9 mouse cellular contexts compared by ENCODE assay signal in genomic region chr5:136465770-136466406, GRCm38 (mm10).
A peak's percentile ranks its signal among the peaks of the same experiment; 100 is the strongest.
DNase-seq lines count a peak whose midpoint lies in the region; ATAC-seq and TF ChIP-seq lines count a peak whose summit lies in the region.
"Had no signal": no experiment of that assay in that cellular context is flagged by ENCODE, and none has a peak within 500 bp of the region (broad histone marks: within the 10 kb centered on the region; RNA-seq: fewer than 3 reads in every experiment).

No protein-coding gene starts in this region.

- H3K36me3 ChIP-seq in neural tube, embryonic 11.5 days (ENCODE audit: control insufficient read depth, insufficient read depth, low read length) = no peaks in the 10 kb centered on the region
- no peaks in the 10 kb centered on the region for H3K36me3 ChIP-seq in forebrain, postnatal 0 days (ENCODE audit: insufficient read depth)

- H3K27ac ChIP-seq in neural tube, embryonic 11.5 days (ENCODE audit: low read depth, low read length) = 0 out of 2 replicates have a peak overlapping the region, but pooled peaks have one; percentile 23
- H3K27ac ChIP-seq in forebrain, postnatal 0 days (ENCODE audit: low read depth, low read length) = no peak overlapping the region
- H3K27ac ChIP-seq: liver, embryonic 14.5 days had no signal

- H3K27me3 ChIP-seq in neural tube, embryonic 11.5 days (ENCODE audit: control insufficient read depth, insufficient read depth, low read length) = no peaks in the 10 kb centered on the region
- H3K27me3 ChIP-seq in forebrain, postnatal 0 days (ENCODE audit: insufficient read depth, low read length) = no peaks in the 10 kb centered on the region

- H3K4me1 ChIP-seq in neural tube, embryonic 11.5 days (ENCODE audit: control insufficient read depth, insufficient read depth, low read length) = peaks cover 35% of the 10 kb centered on the region
- 0 out of 2 replicates have a peak, but pooled peaks cover 4% of the 10 kb centered on the region for H3K4me1 ChIP-seq in forebrain, postnatal 0 days (ENCODE audit: insufficient read depth)

- H3K4me2 ChIP-seq in neural tube, embryonic 11.5 days (ENCODE audit: low read depth) = no peak overlapping the region
- no peak overlapping the region for H3K4me2 ChIP-seq in forebrain, postnatal 0 days (ENCODE audit: low read depth)

- no peak overlapping the region for H3K9ac ChIP-seq in neural tube, embryonic 11.5 days (ENCODE audit: low read length)
- no peak overlapping the region for H3K9ac ChIP-seq in forebrain, postnatal 0 days
- H3K9ac ChIP-seq: liver, embryonic 14.5 days had no signal

- ATAC-seq in neural tube, embryonic 11.5 days (ENCODE audit: insufficient read depth, low FRiP score, low TSS enrichment) = no peak
- ATAC-seq in forebrain, postnatal 0 days = no peak

- DNase-seq in adrenal gland, adult (ENCODE audit: inconsistent age in 2 of 2, low spot score in 1 of 2) = peak; percentile 71 to 88
- no peak for DNase-seq in adrenal gland, postnatal 4 days (ENCODE audit: low spot score in 2 of 2)
- DNase-seq in neural tube, embryonic 11.5 days (ENCODE audit: low spot score) = no peak
- no peak for DNase-seq in neural tube, embryonic 10.5 days (ENCODE audit: extremely low spot score, low spot score)
- DNase-seq in induced T-regulatory cell, adult 2 months (ENCODE audit: low read depth) = peak; percentile 46
- DNase-seq in thymus, postnatal 0 days (ENCODE audit: low spot score) = peak; percentile 78
- no peak for DNase-seq in right cerebral cortex, postnatal 14 days
- DNase-seq in forebrain, postnatal 0 days = no peak

- no peak overlapping the region for H3K4me3 ChIP-seq in neural tube, embryonic 11.5 days (ENCODE audit: low read depth, low read length)
- no peak overlapping the region for H3K4me3 ChIP-seq in forebrain, postnatal 0 days (ENCODE audit: low read depth, low read length)

- 54% methylated on average over 11 of the region's 11 CpGs for WGBS in neural tube, embryonic 11.5 days
- WGBS in forebrain, postnatal 0 days = 40% methylated on average over 11 of the region's 11 CpGs

- no peak for TF ChIP-seq CTCF in forebrain, postnatal 0 days (IDR thresholded peaks at IDR 0.05; ENCODE audit: low read depth)

- no peaks in the 10 kb centered on the region for H3K9me3 ChIP-seq in neural tube, embryonic 11.5 days (ENCODE audit: control insufficient read depth, low read length)
- no peaks in the 10 kb centered on the region for H3K9me3 ChIP-seq in forebrain, postnatal 0 days (ENCODE audit: low read length)

Comparison
In these comparisons a context has a peak if more than half of its experiments do, and no peak if none do; other contexts are left out.
1. DNase-seq: peak in adrenal gland, adult (2 of 2), induced T-regulatory cell, adult 2 months (single experiment) and thymus, postnatal 0 days (single experiment); none in adrenal gland, postnatal 4 days (0 of 2), neural tube, embryonic 11.5 days (single experiment), neural tube, embryonic 10.5 days (single experiment), right cerebral cortex, postnatal 14 days (single experiment) and forebrain, postnatal 0 days (single experiment).